Mouse (Mus musculus): ENCODE results near the gene Gm2035. TPM values are rescaled to one million over a fixed set of nuclear protein-coding genes. Genes with fewer than 3 reads are reported as not detected.

Gene Gm2035
- not detected for total RNA-seq (2023)

DNA sequence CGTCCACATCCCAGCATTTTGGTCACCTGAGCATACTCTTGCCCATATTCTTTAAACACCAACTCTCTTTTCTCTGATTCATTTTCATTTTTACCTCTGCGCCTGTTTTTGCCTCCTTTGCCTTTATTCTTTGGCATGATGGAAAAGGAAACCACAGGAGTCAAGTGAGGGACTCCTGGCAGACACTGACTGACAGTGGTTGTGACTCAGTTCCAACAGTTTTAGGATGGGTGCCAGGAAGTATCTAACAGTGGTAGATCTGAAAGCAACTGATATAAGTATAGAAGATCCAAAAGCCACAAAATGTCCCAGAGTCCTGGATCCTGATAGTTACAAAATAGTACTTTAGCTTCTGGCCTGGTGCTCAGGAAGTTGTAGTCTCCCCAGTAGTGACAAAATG, at the start of gene Gm2035:
Gene Gm2035 (minus strand): TSS at position 137 of the 400 bp plus-strand sequence.

DNA sequence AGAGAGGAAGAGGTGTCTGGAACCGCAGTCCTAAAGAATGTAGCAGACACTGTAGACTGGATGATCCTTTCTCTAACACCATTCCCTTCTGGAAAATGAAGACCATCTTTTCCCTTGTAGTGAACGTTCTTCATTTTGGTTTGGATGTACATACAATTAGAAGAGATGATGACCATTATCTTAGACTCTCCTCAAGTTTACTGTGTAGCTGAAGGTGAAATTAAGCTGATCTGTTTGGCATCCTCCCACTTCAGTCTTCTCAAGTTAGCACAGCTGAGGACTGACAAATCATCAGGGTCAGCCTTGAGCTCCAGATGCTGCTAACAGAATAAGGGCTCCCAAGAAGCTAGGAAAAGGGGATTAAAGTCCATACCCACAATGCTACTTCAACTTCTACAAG, 34.1 kb upstream of the Gm2035 start, which contains the start of gene Gm2042:
Gene Gm2042 (plus strand): TSS at position 301 of the 400 bp plus-strand sequence.

DNA sequence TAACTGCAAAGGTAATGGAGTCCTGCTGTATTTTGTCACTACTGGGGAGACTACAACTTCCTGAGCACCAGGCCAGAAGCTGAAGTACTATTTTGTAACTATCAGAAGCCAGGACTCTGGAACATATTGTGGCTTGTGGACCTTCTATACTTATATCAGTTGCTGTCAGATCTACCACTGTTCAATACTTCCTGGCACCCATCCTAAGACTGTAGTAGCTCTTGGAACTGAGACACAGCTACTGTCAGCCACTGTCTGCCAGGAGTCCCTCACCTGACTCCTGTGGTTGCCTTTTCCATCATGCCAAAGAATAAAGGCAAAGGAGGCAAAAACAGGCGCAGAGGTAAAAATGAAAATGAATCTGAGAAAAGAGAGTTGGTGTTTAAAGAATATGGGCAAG, 24.6 kb downstream of the Gm2035 start, which contains the start of gene Gm2022:
Gene Gm2022 (plus strand): TSS at position 301 of the 400 bp plus-strand sequence.

DNA sequence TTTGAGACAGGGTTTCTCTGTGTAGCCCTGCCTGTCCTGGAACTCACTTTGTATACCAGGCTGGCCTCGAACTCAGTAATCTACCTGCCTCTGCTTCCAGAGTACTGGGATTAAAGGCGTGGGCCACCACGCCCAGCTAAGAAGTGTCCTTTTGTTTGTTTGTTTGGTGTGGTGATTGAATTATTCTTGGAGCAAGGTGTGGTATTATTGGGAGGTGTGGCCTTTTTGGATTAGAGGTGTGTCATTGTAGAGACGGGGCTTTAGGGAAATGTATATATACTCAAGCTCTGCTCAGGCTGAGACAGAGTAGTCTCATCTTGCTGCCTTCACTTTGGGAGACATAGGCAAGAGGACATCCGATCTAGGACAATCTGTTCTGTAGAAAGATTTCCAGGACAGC, 45.9 kb downstream of the Gm2035 start, which contains the start of gene Gm2016:
Gene Gm2016 (plus strand): TSS at position 301 of the 400 bp plus-strand sequence.

Other genes with a start within 250 kb of the Gm2035 start
- not detected for gene Gm21319, start 144.1 kb downstream of the Gm2035 start, total RNA-seq (2023)
- gene Gm21936, start 124.3 kb downstream of the Gm2035 start, total RNA-seq (2023) = not detected
- not detected for gene BB287469, start 103.3 kb downstream of the Gm2035 start, total RNA-seq (2023)
- gene Gm2001, start 77.5 kb downstream of the Gm2035 start, total RNA-seq (2023) = not detected
- gene Gm2016, start 45.8 kb downstream of the Gm2035 start, total RNA-seq (2023) = not detected
- gene Gm2022, start 24.5 kb downstream of the Gm2035 start, total RNA-seq (2023) = not detected
- gene Gm2042, start 34.2 kb upstream of the Gm2035 start, total RNA-seq (2023) = not detected
- gene Gm2075, start 92.0 kb upstream of the Gm2035 start, total RNA-seq (2023) = not detected
- gene Gm6803, start 98.9 kb upstream of the Gm2035 start, total RNA-seq (2023) = not detected
- not detected for gene Gm2056, start 107.1 kb upstream of the Gm2035 start, total RNA-seq (2023)
- gene Gm16368, start 163.8 kb upstream of the Gm2035 start, total RNA-seq (2023) = not detected

Data from monocyte, adult 59 days (primary cell).